Mouse (Mus musculus): ENCODE data around the gene Tspan10.

DNA sequence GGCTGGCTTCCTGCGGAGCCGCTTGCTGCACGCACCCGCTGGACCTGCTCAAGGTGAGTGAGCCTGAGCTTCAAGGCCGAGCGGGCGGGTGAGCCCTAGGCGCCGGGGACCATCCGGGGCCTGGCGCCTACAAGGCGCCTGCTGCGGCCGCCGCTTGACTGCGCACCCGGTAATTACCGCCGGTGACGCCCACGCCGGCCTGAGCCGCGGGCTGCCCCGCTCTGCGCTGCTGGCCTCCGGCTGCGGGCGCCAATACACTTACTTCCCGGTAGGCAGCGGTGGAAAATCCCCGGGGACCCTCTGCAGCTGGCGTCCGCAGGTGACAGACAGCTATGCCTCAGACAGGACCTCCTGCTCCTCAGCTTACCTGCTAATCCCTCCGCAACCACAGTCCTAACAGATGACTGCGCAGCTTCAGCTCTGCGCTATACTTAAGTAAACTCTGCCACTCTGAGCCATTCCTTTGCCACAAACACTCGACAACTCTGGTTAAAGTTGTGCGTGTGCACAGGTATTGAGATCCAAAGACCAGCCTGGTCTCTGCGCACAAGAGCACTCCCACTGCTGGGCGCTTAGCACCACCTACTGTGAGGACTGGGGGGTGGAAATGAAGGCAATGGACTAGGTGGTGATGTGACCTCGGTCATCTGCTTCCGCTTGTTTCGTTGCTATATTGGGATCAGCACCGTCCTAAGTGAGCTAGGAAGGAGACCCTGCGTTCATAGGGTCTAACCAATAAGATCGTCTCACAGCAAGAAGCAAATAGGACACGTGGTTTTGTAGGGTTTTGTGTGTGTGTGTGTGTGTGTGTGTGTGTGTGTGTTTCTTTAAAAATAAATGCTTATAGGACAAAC lies 49.8 kb downstream of the Tspan10 start:
- TF ChIP-seq CTCF (IDR thresholded peaks at IDR 0.05; ENCODE audit: extremely low read depth, insufficient read length, insufficient replicate concordance, low read depth, low read length) (no peak; the same call in 1 of the 2 replicates), POLR2A (IDR thresholded peaks at IDR 0.05; ENCODE audit: low read depth, low read length) (no peak)

Data from small intestine, adult 2 months (tissue).